Mouse (Mus musculus) testis, adult 2 months (tissue): ENCODE results near the gene Zdhhc11.

Experiments used
- CTCF ChIP-seq: fragments of 200-500 bp; IDR thresholded peaks from 2 replicates; pipeline ENCODE4 v1.5.1; 2012; ENCODE audit warnings: low read depth, mild to moderate bottlenecking, inconsistent platforms, low read length, moderate library complexity; ENCODE audit not compliant: control insufficient read depth, insufficient read depth, insufficient replicate concordance
- POLR2A ChIP-seq: fragments of 200-500 bp; IDR thresholded peaks from 2 replicates; pipeline ENCODE4 v1.6.1; 2012; ENCODE audit warnings: low read depth, mild to moderate bottlenecking, inconsistent platforms, low read length, moderate library complexity; ENCODE audit not compliant: control insufficient read depth

DNA sequence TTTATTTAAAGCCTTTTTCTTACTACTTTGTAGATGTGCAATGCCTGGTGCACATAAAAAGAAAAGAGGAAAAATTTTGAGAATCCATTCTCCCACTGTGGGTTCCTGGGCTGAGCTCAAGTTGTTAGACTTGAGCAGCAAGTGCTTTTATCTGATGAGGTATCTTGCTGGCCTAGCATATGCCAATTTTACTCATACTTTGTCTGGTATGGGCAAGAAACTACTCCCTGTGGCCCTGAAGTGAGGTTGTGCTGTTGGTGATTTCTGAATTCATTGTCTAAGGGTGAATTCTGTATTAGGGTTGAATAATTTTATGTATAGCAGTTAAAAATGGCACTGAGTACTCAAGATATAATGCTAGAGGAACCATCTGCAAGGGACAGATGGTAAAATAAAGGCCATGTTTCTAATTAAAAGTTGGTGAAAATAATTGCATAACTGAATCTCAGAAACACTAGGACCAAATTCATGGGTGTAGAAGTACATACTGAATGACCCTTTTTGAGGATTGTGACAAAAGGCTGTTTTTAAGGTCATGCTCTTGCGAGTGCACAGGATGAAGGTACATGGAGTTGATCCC, 10.0 kb upstream of the Zdhhc11 start:
- no peak for TF ChIP-seq POLR2A
- TF ChIP-seq CTCF, result no peak
